Mouse (Mus musculus) frontal cortex, postnatal 14 days (tissue): Measurements from ENCODE around the gene Dpm3.
"Not testable (repeated sequence)": the region's sequence is repeated elsewhere in the genome, so short reads cannot be mapped to it uniquely, and the experiment has no call there.

Experiments used
- DNase-seq, 2 experiments: peaks; one replicate each; pipeline ENCODE4 v3.0.0; 2022; ENCODE audit warnings: low spot score in 2 of 2

Dpm3 gene

GRCm38 (mm10) chr3:89259076-89259475 lies at the start of gene Dpm3:
Gene Dpm3 (plus strand): TSS chr3:89259358.
- DNase-seq, result no peak

- DNase-seq, result no peak
These were observed 49.4 kb upstream of the Dpm3 start for GRCm38 (mm10) chr3:89209731-89210130.

GRCm38 (mm10) chr3:89210162-89210561 lies 49.0 kb upstream of the Dpm3 start:
- DNase-seq, result no peak

GRCm38 (mm10) chr3:89210731-89211130 lies 48.4 kb upstream of the Dpm3 start:
- no peak for DNase-seq

GRCm38 (mm10) chr3:89213803-89214530 lies 45.2 kb upstream of the Dpm3 start:
- DNase-seq, result peak; percentile 81 to 86

- DNase-seq, result no peak
These were observed 44.3 kb upstream of the Dpm3 start, which contains the start of gene Thbs3 for GRCm38 (mm10) chr3:89214681-89215411. Gene Thbs3 (plus strand): TSS chr3:89215180.

- DNase-seq, result peak in 1 of 2 experiments; percentile 77
These were observed 43.3 kb upstream of the Dpm3 start for GRCm38 (mm10) chr3:89215853-89216252.

- not testable (repeated sequence) for DNase-seq
These were observed 42.8 kb upstream of the Dpm3 start for GRCm38 (mm10) chr3:89216407-89216806.

- DNase-seq, result no peak
These were observed 40.9 kb upstream of the Dpm3 start for GRCm38 (mm10) chr3:89218271-89218670.

GRCm38 (mm10) chr3:89219546-89219945 lies 39.6 kb upstream of the Dpm3 start:
- DNase-seq, result no peak

- DNase-seq, result no peak
These were observed 38.0 kb upstream of the Dpm3 start for GRCm38 (mm10) chr3:89221167-89221566.

- no peak for DNase-seq
These were observed 34.4 kb upstream of the Dpm3 start for GRCm38 (mm10) chr3:89224796-89225195.

GRCm38 (mm10) chr3:89225321-89225815 lies 33.8 kb upstream of the Dpm3 start:
- DNase-seq, result no peak

- DNase-seq, result no peak
These were observed 33.2 kb upstream of the Dpm3 start for GRCm38 (mm10) chr3:89225918-89226317.

GRCm38 (mm10) chr3:89226361-89226760 lies 32.8 kb upstream of the Dpm3 start:
- no peak for DNase-seq

GRCm38 (mm10) chr3:89226900-89227299 lies 32.3 kb upstream of the Dpm3 start, which contains the start of gene Mtx1:
Gene Mtx1 (minus strand): TSS chr3:89227088.
- DNase-seq, result no peak

- DNase-seq, result peak; percentile 87 to 88
These were observed 31.6 kb upstream of the Dpm3 start for GRCm38 (mm10) chr3:89227307-89228179.

GRCm38 (mm10) chr3:89228180-89228549 lies 31.0 kb upstream of the Dpm3 start:
- peak in 1 of 2 experiments; percentile 78 for DNase-seq

- DNase-seq, result no peak
These were observed 30.3 kb upstream of the Dpm3 start, which contains the start of gene Muc1 for GRCm38 (mm10) chr3:89228836-89229235. Gene Muc1 (plus strand): TSS chr3:89229057.

- no peak for DNase-seq
These were observed 29.9 kb upstream of the Dpm3 start for GRCm38 (mm10) chr3:89229276-89229675.

- no peak for DNase-seq
These were observed 28.6 kb upstream of the Dpm3 start for GRCm38 (mm10) chr3:89230561-89230960.

- no peak for DNase-seq
These were observed 27.8 kb upstream of the Dpm3 start for GRCm38 (mm10) chr3:89231345-89231744.
